Mouse (Mus musculus) embryonic facial prominence, embryonic 11.5 days (tissue): ENCODE measurements around the gene Vmn1r22. TPM values are rescaled to one million over a fixed set of nuclear protein-coding genes. Genes with fewer than 3 reads are reported as not detected.
"Not testable (repeated sequence)": the region's sequence is repeated elsewhere in the genome, so short reads cannot be mapped to it uniquely, and the experiment has no call there.

Experiments used
- ATAC-seq: fragments of 200-750 bp; cut with Nextera tagmentation; replicated peaks from 2 replicates; pipeline ENCODE4 v1.8.0; 2017; ENCODE audit warnings: low read depth; ENCODE audit not compliant: insufficient number of reproducible peaks, low FRiP score, low TSS enrichment
- DNase-seq: peaks from one replicate; pipeline ENCODE4 v3.0.0-alpha.2; 2015; ENCODE audit warnings: low spot score
- H3K27ac ChIP-seq: fragments of 300-500 bp; sonication (generic); replicated peaks from 2 replicates; pipeline ENCODE4 v1.5.1; 2014; ENCODE audit warnings: mild to moderate bottlenecking, low read depth, low read length, control low read depth
- H3K27me3 ChIP-seq: fragments of 300-500 bp; sonication (generic); 2 replicates; pipeline ENCODE4 v1.6.1; 2014; ENCODE audit warnings: mild to moderate bottlenecking, low read length, moderate library complexity, mixed read lengths; ENCODE audit not compliant: control insufficient read depth, insufficient read depth
- H3K36me3 ChIP-seq: fragments of 300-500 bp; sonication (generic); replicated peaks from 2 replicates; pipeline ENCODE4 v1.6.1; 2014; ENCODE audit warnings: low read depth, mild to moderate bottlenecking, low read length, moderate library complexity, mixed read lengths; ENCODE audit not compliant: control insufficient read depth, insufficient read depth
- H3K4me1 ChIP-seq: fragments of 300-500 bp; sonication (generic); 2 replicates; pipeline ENCODE4 v1.6.1; 2014; ENCODE audit warnings: low read length, mixed read lengths; ENCODE audit not compliant: control insufficient read depth, insufficient read depth
- H3K4me2 ChIP-seq: fragments of 300-500 bp; sonication (generic); 2 replicates; pipeline ENCODE4 v1.6.1; 2014; ENCODE audit warnings: low read depth, mild to moderate bottlenecking, control low read depth, low read length, moderate library complexity
- H3K4me3 ChIP-seq: fragments of 300-500 bp; sonication (generic); 2 replicates; pipeline ENCODE4 v1.5.1; 2014; ENCODE audit warnings: low read depth, low read length, control low read depth
- H3K9ac ChIP-seq: fragments of 300-500 bp; sonication (generic); replicated peaks from 2 replicates; pipeline ENCODE4 v1.6.1; 2014; ENCODE audit warnings: mild to moderate bottlenecking, control low read depth, low read length
- H3K9me3 ChIP-seq: fragments of 300-500 bp; sonication (generic); replicated peaks from 2 replicates; pipeline ENCODE4 v1.6.1; 2016; ENCODE audit warnings: mild to moderate bottlenecking, low read length, inconsistent platforms, mixed read lengths; ENCODE audit not compliant: control insufficient read depth
- WGBS: fragments of 180-500 bp; shearing (Covaris S2); extraction: QIAGEN DNeasy Blood & Tissue Kit; methylation state at CpG from one replicate; pipeline ENCODE4 v1.1.7; 2014; 5-methylcytosine and 5-hydroxymethylcytosine counted together
- polyA plus RNA-seq: library from polyadenylated mRNA; unstranded; fragments of >200 nt; fragmentation: Nextera tagmentation; extraction: Ambion mirVana; gene quantifications from 2 replicates; pipeline ENCODE4 v1.2.1, GENCODE M21; 2014

Vmn1r22 gene
- not detected in 2 replicates for polyA plus RNA-seq

DNA sequence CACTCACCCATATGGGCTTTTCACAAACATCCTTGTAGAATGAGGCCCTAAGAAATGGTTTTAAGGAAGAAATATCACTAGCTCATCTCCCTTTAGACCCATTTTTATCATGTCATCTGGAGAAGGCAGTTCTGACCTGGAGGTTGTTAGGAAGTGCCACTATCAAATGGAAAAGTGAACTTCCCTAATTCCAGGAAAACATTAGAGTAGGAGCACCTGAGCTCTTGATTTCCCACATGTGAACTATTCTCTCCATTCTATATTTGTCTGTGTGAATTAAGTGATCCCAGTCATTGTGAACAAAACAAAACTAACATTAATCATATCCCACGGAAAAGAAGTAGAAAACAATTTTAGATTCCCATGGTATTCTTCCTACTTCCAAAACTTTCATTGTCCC lies at the start of gene Vmn1r22:
TSS of gene Vmn1r22 (minus strand) at position 101 of the 400 bp plus-strand sequence.
- Histone ChIP-seq H3K36me3 (no peaks in the 10 kb centered on the region), H3K4me1 (no peaks in the 10 kb centered on the region)
- 74% methylated on average over 1 of the region's 1 CpGs for WGBS

DNA sequence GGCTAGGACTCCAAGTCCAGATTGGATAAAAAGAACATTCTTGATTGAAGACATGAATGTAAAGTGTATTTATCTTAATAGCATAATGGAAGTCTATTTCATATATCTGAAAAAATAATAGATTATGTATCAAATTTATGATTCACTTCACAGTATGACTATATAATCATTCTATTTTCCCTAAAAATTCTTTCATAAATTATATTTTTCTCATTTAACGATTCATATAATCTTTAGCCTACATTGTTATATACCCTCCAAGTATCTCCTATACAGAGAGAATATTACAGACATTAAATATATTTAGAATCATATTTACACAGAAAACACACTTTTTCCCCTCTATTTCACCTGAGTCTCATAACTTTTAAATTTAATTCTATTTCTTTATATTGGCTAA lies 18.9 kb upstream of the Vmn1r22 start, which contains the start of gene Vmn1r23:
TSS of gene Vmn1r23 (minus strand) at position 101 of the 400 bp plus-strand sequence.
- H3K9me3 ChIP-seq = no peaks in the 10 kb centered on the region
- H3K9ac ChIP-seq = no peak within 1 kb of the TSS
- H3K4me1 ChIP-seq = no peaks in the 10 kb centered on the region
- no peak within 1 kb of the TSS for H3K27ac ChIP-seq
- DNase-seq (no peak), ATAC-seq (no peak)
- no peak within 1 kb of the TSS for H3K4me3 ChIP-seq
- WGBS = 88% methylated on average over 1 of the region's 1 CpGs
- H3K36me3 ChIP-seq = no peaks in the 10 kb centered on the region
- no peaks in the 10 kb centered on the region for H3K27me3 ChIP-seq
- H3K4me2 ChIP-seq = no peak within 1 kb of the TSS

More for the DNA sequence above, at the start of gene Vmn1r22:
- H3K9me3 ChIP-seq = no peaks in the 10 kb centered on the region
- no peak within 1 kb of the TSS for H3K9ac ChIP-seq
- no peak for DNase-seq
- H3K27ac ChIP-seq = no peak within 1 kb of the TSS
- no peak for ATAC-seq
- no peak within 1 kb of the TSS for H3K4me3 ChIP-seq
- H3K4me2 ChIP-seq = no peak within 1 kb of the TSS
- H3K27me3 ChIP-seq = no peaks in the 10 kb centered on the region

DNA sequence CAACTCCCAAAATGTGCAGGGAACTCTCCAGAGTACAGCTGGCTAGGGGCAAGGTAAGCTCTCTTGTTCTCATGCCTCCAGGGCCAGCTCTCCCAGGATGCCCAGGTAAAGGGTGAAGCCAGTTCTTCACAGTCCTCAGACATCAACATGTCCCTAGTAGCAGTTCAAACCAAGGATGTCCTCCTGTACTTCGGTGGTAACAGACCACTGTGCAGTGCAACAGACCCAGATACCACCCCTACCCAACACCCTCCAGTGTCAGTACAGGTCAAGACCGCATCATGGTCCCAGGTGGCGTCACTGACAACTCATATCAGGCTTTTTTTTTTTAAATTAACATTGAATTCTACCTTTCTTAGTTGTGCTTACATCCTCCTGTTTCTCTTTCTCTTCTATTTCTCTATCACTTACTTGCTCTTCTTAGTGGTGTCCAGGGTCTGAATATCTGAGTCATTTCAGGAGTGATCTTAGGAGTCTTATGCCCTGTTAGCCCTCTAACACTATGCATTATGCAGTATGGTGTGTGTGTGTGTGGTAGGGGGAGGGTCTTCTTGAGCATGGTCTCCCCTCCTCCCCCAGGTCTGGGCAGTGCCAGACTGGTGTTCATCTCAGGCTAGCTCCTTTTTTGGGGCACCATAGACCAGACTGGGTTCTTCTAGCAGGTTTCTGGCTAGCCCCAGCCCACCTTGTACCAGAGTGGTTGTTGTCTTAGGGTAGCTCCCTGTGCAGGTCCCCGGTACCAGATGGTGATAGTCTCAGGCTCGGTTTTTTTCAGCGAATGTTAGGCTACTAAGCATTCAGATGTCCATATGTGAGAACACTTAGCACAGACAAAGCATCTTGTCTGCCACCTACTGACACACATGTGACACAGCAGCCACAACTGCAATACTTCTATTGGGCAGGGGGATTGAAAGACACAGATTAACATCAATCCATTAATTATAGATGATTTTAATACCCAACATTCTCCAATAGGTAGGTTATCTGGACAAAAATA lies 48.5 kb downstream of the Vmn1r22 start:
- Histone ChIP-seq H3K9me3 (no peaks in the 10 kb centered on the region), H3K4me1 (no peaks in the 10 kb centered on the region), H3K27me3 (no peaks in the 10 kb centered on the region), H3K36me3 (no peaks in the 10 kb centered on the region), H3K4me2 (no peak overlapping the region), H3K4me3 (no peak overlapping the region), H3K27ac (no peak overlapping the region), H3K9ac (no peak overlapping the region)
- 58% methylated on average over 6 of the region's 6 CpGs for WGBS
- ATAC-seq (peak; percentile 83), DNase-seq (peak; percentile 69)

DNA sequence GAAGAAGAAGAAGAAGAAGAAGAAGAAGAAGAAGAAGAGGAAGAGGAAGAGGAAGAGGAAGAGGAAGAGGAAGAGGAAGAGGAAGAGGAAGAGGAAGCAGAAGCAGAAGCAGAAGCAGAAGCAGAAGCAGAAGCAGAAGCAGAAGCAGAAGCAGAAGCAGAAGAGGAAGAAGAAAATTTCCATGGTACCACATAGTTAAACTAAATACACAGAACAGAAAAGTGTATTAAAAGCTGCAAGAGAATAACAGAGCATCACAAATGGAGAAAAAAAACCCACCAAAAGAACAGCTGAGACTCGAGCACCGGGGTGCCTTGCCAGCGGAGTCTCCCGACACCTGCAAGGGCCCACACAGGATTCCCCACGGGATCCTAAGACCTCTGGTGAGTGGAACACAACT lies 56.7 kb downstream of the Vmn1r22 start:
- not testable (repeated sequence) for DNase-seq, H3K27me3 ChIP-seq, H3K9me3 ChIP-seq, H3K4me3 ChIP-seq, H3K27ac ChIP-seq, H3K4me2 ChIP-seq, H3K4me1 ChIP-seq, H3K9ac ChIP-seq, H3K36me3 ChIP-seq, ATAC-seq
- WGBS = 95% methylated on average over 5 of the region's 5 CpGs

DNA sequence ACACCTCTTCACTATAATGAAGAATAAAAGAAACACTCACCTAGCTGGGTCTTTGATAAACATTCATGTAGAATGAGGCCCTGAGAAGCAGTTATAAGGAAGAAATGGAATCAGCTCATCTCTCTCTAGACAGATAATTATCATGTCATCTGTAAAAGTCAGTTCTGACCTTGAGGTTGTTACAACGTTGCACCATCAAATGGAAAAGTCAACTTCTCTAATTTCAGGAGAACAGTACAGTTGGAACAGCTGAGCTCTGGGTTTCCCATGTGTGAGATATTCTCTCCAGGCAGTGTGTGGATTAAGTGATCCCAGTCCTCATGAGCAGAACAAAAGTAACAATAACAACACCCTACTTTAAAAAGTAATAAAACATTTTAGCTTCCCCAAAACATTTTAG lies 57.5 kb downstream of the Vmn1r22 start, which contains the start of gene Vmn1r21:
TSS of gene Vmn1r21 (minus strand) at position 58 of the 400 bp plus-strand sequence.
- DNase-seq = no peak
- Histone ChIP-seq H3K4me2 (no peak within 1 kb of the TSS), H3K36me3 (no peaks in the 10 kb centered on the region), H3K4me1 (no peaks in the 10 kb centered on the region), H3K27ac (no peak within 1 kb of the TSS), H3K9me3 (no peaks in the 10 kb centered on the region), H3K4me3 (no peak within 1 kb of the TSS), H3K27me3 (no peaks in the 10 kb centered on the region), H3K9ac (no peak within 1 kb of the TSS)
- no peak for ATAC-seq
- WGBS = 63% methylated on average over 1 of the region's 1 CpGs

Other genes with a start within 250 kb of the Vmn1r22 start
- 18.5 and 19.7 TPM in 2 replicates for gene Pyurf, start 215.9 kb downstream of the Vmn1r22 start, polyA plus RNA-seq
- 48.5 and 51.1 TPM in 2 replicates for gene Lancl2, start 205.5 kb downstream of the Vmn1r22 start, polyA plus RNA-seq
- 55.8 and 60.8 TPM in 2 replicates for gene Vopp1, start 82.9 kb downstream of the Vmn1r22 start, polyA plus RNA-seq
- gene Vmn1r21, start 57.7 kb downstream of the Vmn1r22 start, polyA plus RNA-seq = not detected in 2 replicates
- not detected in 2 replicates for gene Vmn1r23, start 18.8 kb upstream of the Vmn1r22 start, polyA plus RNA-seq
- gene Vmn1r24, start 53.5 kb upstream of the Vmn1r22 start, polyA plus RNA-seq = not detected in 2 replicates
- not detected in 2 replicates for gene Vmn1r25, start 72.8 kb upstream of the Vmn1r22 start, polyA plus RNA-seq
- gene Vmn1r26, start 107.1 kb upstream of the Vmn1r22 start, polyA plus RNA-seq = not detected in 2 replicates